Mouse (Mus musculus): ENCODE measurements around the gene Trp73. TPM values are rescaled to one million over a fixed set of nuclear protein-coding genes. Genes with fewer than 3 reads are reported as not detected.
A peak's percentile ranks its signal among the peaks of the same experiment; 100 is the strongest.

Gene Trp73
- polyA plus RNA-seq, 2 experiments, result 2.2 to 2.6 TPM

DNA sequence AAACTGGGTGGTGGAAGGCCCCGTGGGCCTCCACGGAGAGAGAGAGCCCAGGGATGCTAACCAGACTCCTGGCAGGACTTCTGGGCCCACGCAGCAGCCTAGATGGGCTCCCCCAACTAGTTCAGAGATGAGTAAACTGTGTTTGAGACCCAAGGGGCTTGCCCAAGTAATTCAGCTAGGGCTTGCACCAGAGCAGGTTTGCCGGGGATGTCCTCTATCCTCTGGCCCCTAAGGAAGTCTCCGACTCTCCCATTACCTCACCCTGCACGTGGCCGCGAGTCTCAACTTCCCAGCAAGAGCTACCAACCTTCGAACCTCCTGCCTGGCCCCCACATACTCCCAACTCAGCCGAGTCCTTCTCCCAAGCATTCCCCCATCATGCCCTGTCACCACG, 30.2 kb downstream of the Trp73 start:
- Histone ChIP-seq H3K27ac (replicated peaks; ENCODE audit: low read depth, low read length) (no peak overlapping the region), H3K4me2 (replicated peaks; ENCODE audit: low read depth, low read length, severe bottlenecking) (no peak overlapping the region), H3K9ac (ENCODE audit: low read depth, low read length, severe bottlenecking) (no peak overlapping the region), H3K4me1 (ENCODE audit: control insufficient read depth, insufficient read depth, low read length) (no peaks in the 10 kb centered on the region), H3K27me3 (ENCODE audit: control insufficient read depth, insufficient read depth, low read length) (no peaks in the 10 kb centered on the region), H3K4me3 (replicated peaks; ENCODE audit: low read length) (no peak overlapping the region), H3K9me3 (ENCODE audit: control insufficient read depth, low read length) (no peaks in the 10 kb centered on the region), H3K36me3 (ENCODE audit: control insufficient read depth, insufficient read depth, low read length) (no peaks in the 10 kb centered on the region)
- WGBS, result 70% methylated on average over 10 of the region's 11 CpGs
- DNase-seq (ENCODE audit: low spot score) (no peak), ATAC-seq (ENCODE audit: low FRiP score, low read depth) (no peak)
- TF ChIP-seq POLR2A (IDR thresholded peaks at IDR 0.05; ENCODE audit: borderline replicate concordance, extremely low read depth, insufficient read depth, insufficient read length), result no peak

- ATAC-seq (ENCODE audit: low FRiP score, low read depth) (no peak), DNase-seq (ENCODE audit: low spot score) (no peak)
- Histone ChIP-seq H3K4me2 (replicated peaks; ENCODE audit: low read depth, low read length, severe bottlenecking) (no peak overlapping the region), H3K4me1 (ENCODE audit: control insufficient read depth, insufficient read depth, low read length) (no peaks in the 10 kb centered on the region), H3K36me3 (ENCODE audit: control insufficient read depth, insufficient read depth, low read length) (no peaks in the 10 kb centered on the region), H3K9me3 (ENCODE audit: control insufficient read depth, low read length) (no peaks in the 10 kb centered on the region), H3K4me3 (replicated peaks; ENCODE audit: low read length) (no peak overlapping the region), H3K9ac (ENCODE audit: low read depth, low read length, severe bottlenecking) (no peak overlapping the region), H3K27me3 (ENCODE audit: control insufficient read depth, insufficient read depth, low read length) (no peaks in the 10 kb centered on the region), H3K27ac (replicated peaks; ENCODE audit: low read depth, low read length) (no peak overlapping the region)
- 47% methylated on average over 17 of the region's 18 CpGs for WGBS
- no peak for TF ChIP-seq POLR2A (IDR thresholded peaks at IDR 0.05; ENCODE audit: borderline replicate concordance, extremely low read depth, insufficient read depth, insufficient read length)
Observed at GRCm38 (mm10) chr4:154109216-154109849, 30.7 kb downstream of the Trp73 start.

- Histone ChIP-seq H3K9me3 (ENCODE audit: control insufficient read depth, low read length) (no peaks in the 10 kb centered on the region), H3K4me2 (replicated peaks; ENCODE audit: low read depth, low read length, severe bottlenecking) (no peak overlapping the region), H3K27me3 (ENCODE audit: control insufficient read depth, insufficient read depth, low read length) (no peaks in the 10 kb centered on the region), H3K36me3 (ENCODE audit: control insufficient read depth, insufficient read depth, low read length) (no peaks in the 10 kb centered on the region), H3K27ac (replicated peaks; ENCODE audit: low read depth, low read length) (no peak overlapping the region), H3K4me3 (replicated peaks; ENCODE audit: low read length) (no peak overlapping the region), H3K4me1 (ENCODE audit: control insufficient read depth, insufficient read depth, low read length) (no peaks in the 10 kb centered on the region), H3K9ac (ENCODE audit: low read depth, low read length, severe bottlenecking) (no peak overlapping the region)
- DNase-seq (ENCODE audit: low spot score), result no peak
- no peak for ATAC-seq (ENCODE audit: low FRiP score, low read depth)
- TF ChIP-seq POLR2A (IDR thresholded peaks at IDR 0.05; ENCODE audit: borderline replicate concordance, extremely low read depth, insufficient read depth, insufficient read length), result no peak
- WGBS, result 76% methylated on average over 13 of the region's 13 CpGs
Observed at GRCm38 (mm10) chr4:154106497-154107061, 33.4 kb downstream of the Trp73 start.

GRCm38 (mm10) chr4:154105381-154106001, 34.5 kb downstream of the Trp73 start:
- H3K9ac ChIP-seq (ENCODE audit: low read depth, low read length, severe bottlenecking), result no peak overlapping the region
- ATAC-seq (ENCODE audit: low FRiP score, low read depth) (no peak), DNase-seq (ENCODE audit: low spot score) (peak; percentile 52)
- H3K4me2 ChIP-seq (replicated peaks; ENCODE audit: low read depth, low read length, severe bottlenecking), result peak overlapping the region; percentile 32
- WGBS, result 30% methylated on average over 20 of the region's 20 CpGs
- H3K27ac ChIP-seq (replicated peaks; ENCODE audit: low read depth, low read length), result no peak overlapping the region
- H3K4me1 ChIP-seq (ENCODE audit: control insufficient read depth, insufficient read depth, low read length), result no peaks in the 10 kb centered on the region
- no peaks in the 10 kb centered on the region for H3K27me3 ChIP-seq (ENCODE audit: control insufficient read depth, insufficient read depth, low read length)
- H3K36me3 ChIP-seq (ENCODE audit: control insufficient read depth, insufficient read depth, low read length), result no peaks in the 10 kb centered on the region
- H3K9me3 ChIP-seq (ENCODE audit: control insufficient read depth, low read length), result no peaks in the 10 kb centered on the region
- TF ChIP-seq POLR2A (IDR thresholded peaks at IDR 0.05; ENCODE audit: borderline replicate concordance, extremely low read depth, insufficient read depth, insufficient read length), result no peak
- H3K4me3 ChIP-seq (replicated peaks; ENCODE audit: low read length), result 0 out of 2 replicates have a peak overlapping the region, but pooled peaks have one; percentile 3

DNA sequence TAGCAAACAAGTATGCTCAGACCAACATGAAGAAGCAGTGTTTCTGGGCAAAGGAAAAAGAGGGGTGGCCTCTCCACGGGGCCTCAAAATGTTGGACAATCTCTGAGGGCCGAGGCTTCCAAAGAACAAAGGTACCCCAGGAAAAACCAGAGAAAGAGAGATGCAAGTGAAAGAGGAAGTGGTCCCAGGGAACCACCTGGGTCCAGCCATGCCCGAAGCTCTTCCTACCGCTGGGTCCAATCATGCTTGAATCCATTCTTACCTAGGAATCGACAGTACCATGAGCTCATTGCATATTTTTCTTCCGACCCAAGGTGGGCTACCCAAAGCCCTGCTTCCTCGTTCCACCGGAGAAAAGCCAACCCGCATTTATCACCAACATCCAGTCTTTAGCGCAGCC, 36.1 kb downstream of the Trp73 start:
- WGBS, result 84% methylated on average over 10 of the region's 10 CpGs
- Histone ChIP-seq H3K4me1 (ENCODE audit: control insufficient read depth, insufficient read depth, low read length) (no peaks in the 10 kb centered on the region), H3K27me3 (ENCODE audit: control insufficient read depth, insufficient read depth, low read length) (no peaks in the 10 kb centered on the region), H3K4me2 (replicated peaks; ENCODE audit: low read depth, low read length, severe bottlenecking) (no peak overlapping the region), H3K9me3 (ENCODE audit: control insufficient read depth, low read length) (no peaks in the 10 kb centered on the region), H3K36me3 (ENCODE audit: control insufficient read depth, insufficient read depth, low read length) (no peaks in the 10 kb centered on the region), H3K9ac (ENCODE audit: low read depth, low read length, severe bottlenecking) (no peak overlapping the region), H3K4me3 (replicated peaks; ENCODE audit: low read length) (no peak overlapping the region), H3K27ac (replicated peaks; ENCODE audit: low read depth, low read length) (no peak overlapping the region)
- no peak for ATAC-seq (ENCODE audit: low FRiP score, low read depth)
- no peak for TF ChIP-seq POLR2A (IDR thresholded peaks at IDR 0.05; ENCODE audit: borderline replicate concordance, extremely low read depth, insufficient read depth, insufficient read length)
- no peak for DNase-seq (ENCODE audit: low spot score)
